Mouse (Mus musculus) midbrain, embryonic 14.5 days (tissue): ENCODE results near the gene Snx29. TPM values are rescaled to one million over a fixed set of nuclear protein-coding genes. Genes with fewer than 3 reads are reported as not detected.

Source experiments
- ATAC-seq: fragments of 200-750 bp; cut with Nextera tagmentation; 2 replicates; pipeline ENCODE4 v1.8.0; 2017; ENCODE audit warnings: moderate number of reproducible peaks, moderate library complexity; ENCODE audit not compliant: low FRiP score, low TSS enrichment
- DNase-seq: peaks from one replicate; pipeline ENCODE4 v3.0.0-alpha.2; 2015
- H3K27ac ChIP-seq: fragments of 300-500 bp; sonication (generic); replicated peaks from 2 replicates; pipeline ENCODE4 v1.5.1; 2014; ENCODE audit warnings: mild to moderate bottlenecking, low read depth, low read length, moderate library complexity
- H3K27me3 ChIP-seq: fragments of 300-500 bp; sonication (generic); 2 replicates; pipeline ENCODE4 v1.6.1; 2014; ENCODE audit warnings: low read length, control low read depth, mixed read lengths; ENCODE audit not compliant: control insufficient read depth, insufficient read depth
- H3K36me3 ChIP-seq: fragments of 300-500 bp; sonication (generic); 2 replicates; pipeline ENCODE4 v1.6.1; 2014; ENCODE audit warnings: low read length, control low read depth; ENCODE audit not compliant: control insufficient read depth, insufficient read depth
- H3K4me1 ChIP-seq: fragments of 300-500 bp; sonication (generic); 2 replicates; pipeline ENCODE4 v1.6.1; 2014; ENCODE audit warnings: mild to moderate bottlenecking, antibody characterized with exemption, low read length, control low read depth; ENCODE audit not compliant: control insufficient read depth, insufficient read depth
- H3K4me2 ChIP-seq: fragments of 300-500 bp; sonication (generic); 2 replicates; pipeline ENCODE4 v1.6.1; 2014; ENCODE audit warnings: mild to moderate bottlenecking, low read length, moderate library complexity
- H3K4me3 ChIP-seq: fragments of 300-500 bp; sonication (generic); replicated peaks from 2 replicates; pipeline ENCODE4 v1.5.1; 2014; ENCODE audit warnings: low read depth, low read length
- H3K9ac ChIP-seq: fragments of 300-500 bp; sonication (generic); replicated peaks from 2 replicates; pipeline ENCODE4 v1.6.1; 2014; ENCODE audit warnings: mild to moderate bottlenecking, low read length, moderate library complexity
- H3K9me3 ChIP-seq: fragments of 300-500 bp; sonication (generic); 2 replicates; pipeline ENCODE4 v1.6.1; 2016; ENCODE audit warnings: low read length, control low read depth, mixed read lengths; ENCODE audit not compliant: control insufficient read depth
- WGBS: fragments of 180-500 bp; shearing (Covaris S2); extraction: QIAGEN DNeasy Blood & Tissue Kit; methylation state at CpG from one replicate; pipeline ENCODE4 v1.1.7; 2014; 5-methylcytosine and 5-hydroxymethylcytosine counted together
- polyA plus RNA-seq: library from polyadenylated mRNA; unstranded; fragments of >200 nt; fragmentation: Nextera tagmentation; extraction: Ambion mirVana; gene quantifications from 2 replicates; pipeline ENCODE4 v1.2.1, GENCODE M21; 2014

Gene Snx29
- polyA plus RNA-seq, 1 experiment from 2014 or later: 16.1 TPM

GRCm38 (mm10) chr16:11454871-11455270, 132.2 kb downstream of the Snx29 start:
- WGBS: 94% methylated on average over 4 of the region's 4 CpGs
- H3K36me3 ChIP-seq: peaks cover 25% of the 10 kb centered on the region

DNA sequence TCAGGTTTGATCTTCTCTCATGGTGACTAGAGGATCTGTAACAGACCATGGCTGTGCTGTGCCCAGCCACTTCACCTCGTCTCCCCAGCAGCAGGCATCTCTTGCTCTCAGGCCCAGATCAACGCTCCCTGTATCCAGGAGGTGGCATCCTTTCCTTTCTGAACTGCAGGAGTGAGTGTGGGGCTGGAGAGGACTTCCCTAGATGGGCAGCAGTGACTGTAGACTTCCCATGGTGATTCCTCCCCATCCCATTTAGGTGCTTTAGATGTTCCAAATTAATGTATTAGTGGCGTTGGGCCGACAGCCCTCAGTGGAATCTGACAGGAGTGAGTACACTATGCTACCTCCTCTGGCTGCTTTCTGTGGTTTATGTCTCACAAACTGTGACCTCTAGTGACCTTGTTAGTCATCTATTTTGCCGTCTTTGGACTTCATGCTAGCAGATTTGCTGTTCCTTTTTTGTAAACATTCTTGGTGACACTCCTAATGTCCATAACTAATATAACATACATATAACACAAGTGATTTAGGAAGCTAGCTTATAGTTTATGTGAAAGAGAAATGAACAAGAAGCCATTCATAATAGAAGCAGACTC, 132.9 kb downstream of the Snx29 start:
- WGBS: 82% methylated on average over 5 of the region's 5 CpGs
- ATAC-seq: no peak
- Histone ChIP-seq H3K9me3 (peaks cover 3% of the 10 kb centered on the region; the same call in 1 of the 2 replicates), H3K36me3 (peaks cover 25% of the 10 kb centered on the region), H3K4me1 (no peaks in the 10 kb centered on the region), H3K4me2 (no peak overlapping the region), H3K27ac (no peak overlapping the region), H3K9ac (no peak overlapping the region), H3K4me3 (no peak overlapping the region), H3K27me3 (no peaks in the 10 kb centered on the region)
- DNase-seq: peak; percentile 13

More at GRCm38 (mm10) chr16:11454871-11455270, 132.2 kb downstream of the Snx29 start:
- Histone ChIP-seq H3K9ac (no peak overlapping the region), H3K4me3 (no peak overlapping the region), H3K4me1 (no peaks in the 10 kb centered on the region), H3K27ac (no peak overlapping the region), H3K27me3 (no peaks in the 10 kb centered on the region), H3K4me2 (no peak overlapping the region), H3K9me3 (peaks cover 3% of the 10 kb centered on the region; the same call in 1 of the 2 replicates)
- DNase-seq (no peak), ATAC-seq (no peak)

DNA sequence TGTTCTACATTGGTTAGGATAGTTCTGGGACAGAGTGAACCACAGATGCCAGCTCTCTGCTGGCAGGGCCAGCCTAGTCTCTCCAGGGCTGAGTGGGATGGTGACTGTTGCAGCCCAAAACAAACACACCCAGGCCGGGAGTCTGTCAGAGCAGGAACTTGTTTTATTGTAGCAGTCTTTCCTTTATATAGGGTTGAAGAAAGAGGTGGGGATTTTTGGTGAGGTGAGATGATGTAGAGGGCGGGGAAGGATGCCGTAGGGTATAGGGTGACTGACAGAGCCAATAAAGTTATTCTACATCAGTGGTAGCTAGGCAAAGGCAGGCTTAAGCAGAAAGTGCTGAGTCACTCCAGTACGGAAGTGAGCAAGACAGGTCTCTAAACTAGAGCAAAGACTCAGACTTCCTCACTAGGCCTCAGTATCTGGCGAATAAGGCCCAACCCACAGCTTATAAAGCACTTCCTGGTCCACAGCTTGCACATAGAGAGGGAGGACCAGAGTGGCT, 133.5 kb downstream of the Snx29 start:
- no peak overlapping the region for H3K4me3 ChIP-seq
- H3K27me3 ChIP-seq: no peaks in the 10 kb centered on the region
- ATAC-seq (no peak), DNase-seq (no peak)
- no peak overlapping the region for H3K9ac ChIP-seq
- peaks cover 3% of the 10 kb centered on the region; the same call in 1 of the 2 replicates for H3K9me3 ChIP-seq
- H3K4me1 ChIP-seq: no peaks in the 10 kb centered on the region
- no peak overlapping the region for H3K27ac ChIP-seq
- WGBS: 92% methylated on average over 5 of the region's 5 CpGs
- peaks cover 25% of the 10 kb centered on the region for H3K36me3 ChIP-seq
- no peak overlapping the region for H3K4me2 ChIP-seq

GRCm38 (mm10) chr16:11457136-11457535, 134.4 kb downstream of the Snx29 start:
- DNase-seq: no peak
- peaks cover 25% of the 10 kb centered on the region; the same call in 1 of the 2 replicates for H3K36me3 ChIP-seq
- H3K4me2 ChIP-seq: no peak overlapping the region
- no peak overlapping the region for H3K27ac ChIP-seq
- H3K4me3 ChIP-seq: no peak overlapping the region
- WGBS: 93% methylated on average over 5 of the region's 5 CpGs
- no peak for ATAC-seq
- peaks cover 3% of the 10 kb centered on the region; the same call in 1 of the 2 replicates for H3K9me3 ChIP-seq
- H3K4me1 ChIP-seq: no peaks in the 10 kb centered on the region
- no peaks in the 10 kb centered on the region for H3K27me3 ChIP-seq
- no peak overlapping the region for H3K9ac ChIP-seq

GRCm38 (mm10) chr16:11457609-11458350, 135.1 kb downstream of the Snx29 start:
- 37% methylated on average over 2 of the region's 2 CpGs for WGBS
- H3K27ac ChIP-seq: no peak overlapping the region
- H3K36me3 ChIP-seq: peaks cover 22% of the 10 kb centered on the region; the same call in 1 of the 2 replicates
- no peaks in the 10 kb centered on the region for H3K27me3 ChIP-seq
- no peak overlapping the region for H3K4me2 ChIP-seq
- no peak overlapping the region for H3K9ac ChIP-seq
- ATAC-seq: no peak
- no peak overlapping the region for H3K4me3 ChIP-seq
- DNase-seq: peak; percentile 13
- no peaks in the 10 kb centered on the region for H3K4me1 ChIP-seq
- H3K9me3 ChIP-seq: peaks cover 3% of the 10 kb centered on the region; the same call in 1 of the 2 replicates

GRCm38 (mm10) chr16:11460210-11460609, 137.5 kb downstream of the Snx29 start:
- WGBS: 93% methylated on average over 1 of the region's 1 CpGs
- no peak for ATAC-seq
- Histone ChIP-seq H3K36me3 (0 out of 2 replicates have a peak, but pooled peaks cover 9% of the 10 kb centered on the region), H3K27me3 (no peaks in the 10 kb centered on the region), H3K4me3 (no peak overlapping the region), H3K27ac (no peak overlapping the region), H3K9ac (no peak overlapping the region), H3K9me3 (no peaks in the 10 kb centered on the region), H3K4me2 (no peak overlapping the region), H3K4me1 (no peaks in the 10 kb centered on the region)
- DNase-seq: no peak

DNA sequence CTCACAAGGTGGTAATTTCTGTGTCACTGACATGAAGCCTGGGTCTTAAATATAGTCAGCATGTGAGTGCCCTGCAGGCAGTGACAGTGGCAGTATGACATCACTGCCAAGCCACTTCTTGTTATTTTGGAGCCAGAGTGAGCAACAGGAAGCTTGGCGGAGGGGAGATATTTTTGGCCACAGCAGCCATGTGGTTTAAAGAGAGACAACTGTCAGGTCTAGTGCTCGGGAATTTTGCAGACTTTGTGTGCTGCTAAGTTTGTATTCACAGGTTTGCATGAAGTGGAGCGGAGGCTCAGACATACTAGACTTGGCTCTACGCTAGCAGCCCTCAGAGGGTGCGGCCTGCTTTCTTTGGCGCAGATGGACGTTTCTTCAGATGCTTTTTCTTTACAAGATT, 138.9 kb downstream of the Snx29 start:
- no peak for ATAC-seq
- Histone ChIP-seq H3K27me3 (no peaks in the 10 kb centered on the region), H3K36me3 (0 out of 2 replicates have a peak, but pooled peaks cover 4% of the 10 kb centered on the region), H3K9ac (no peak overlapping the region), H3K4me1 (no peaks in the 10 kb centered on the region), H3K9me3 (no peaks in the 10 kb centered on the region), H3K4me2 (no peak overlapping the region), H3K27ac (no peak overlapping the region), H3K4me3 (no peak overlapping the region)
- WGBS: 92% methylated on average over 7 of the region's 7 CpGs
- no peak for DNase-seq

DNA sequence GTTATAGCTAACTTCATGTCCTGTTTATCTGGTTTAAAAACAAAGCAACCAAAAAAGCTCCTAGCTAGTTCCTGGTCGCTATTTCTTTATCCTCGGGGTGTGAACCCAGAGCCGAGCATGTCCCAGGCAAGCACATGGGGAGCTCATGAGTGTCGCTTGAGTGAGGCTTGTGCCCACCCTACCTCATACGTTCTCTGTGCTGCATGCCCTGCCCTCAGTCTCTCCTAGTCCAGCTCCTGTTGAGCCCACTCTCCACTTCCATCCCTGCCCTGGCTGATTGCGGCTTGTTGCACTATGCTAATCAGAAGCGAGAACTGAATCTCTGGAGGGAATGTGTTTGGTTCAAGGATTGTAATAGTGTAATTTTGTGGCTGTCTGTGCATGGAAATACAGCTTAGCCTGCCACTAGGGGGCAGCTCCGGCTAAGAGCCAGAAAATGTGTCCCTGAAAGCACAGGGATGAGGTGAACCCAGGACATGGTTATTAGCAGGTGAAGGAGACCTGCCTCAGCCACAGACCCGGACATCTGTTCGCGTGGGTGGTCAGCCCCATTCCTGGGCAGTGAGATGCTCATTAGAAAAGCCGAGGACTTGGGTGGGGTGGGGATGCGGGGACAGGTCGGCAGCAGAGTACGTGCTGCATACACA, 145.9 kb downstream of the Snx29 start:
- Histone ChIP-seq H3K4me3 (no peak overlapping the region), H3K4me2 (no peak overlapping the region), H3K4me1 (no peaks in the 10 kb centered on the region), H3K27ac (no peak overlapping the region), H3K9ac (no peak overlapping the region), H3K36me3 (no peaks in the 10 kb centered on the region), H3K27me3 (no peaks in the 10 kb centered on the region), H3K9me3 (no peaks in the 10 kb centered on the region)
- ATAC-seq (peak; percentile 51; the same call in 1 of the 2 replicates), DNase-seq (peak; percentile 89)
- WGBS: 62% methylated on average over 15 of the region's 15 CpGs
